Mouse (Mus musculus) midbrain, embryonic 16.5 days (tissue): ENCODE results near the gene Smim17. TPM values are rescaled to one million over a fixed set of nuclear protein-coding genes. Genes with fewer than 3 reads are reported as not detected.
"Not testable (repeated sequence)": the region's sequence is repeated elsewhere in the genome, so short reads cannot be mapped to it uniquely, and the experiment has no call there.

Experiments used
- ATAC-seq: fragments of 200-750 bp; cut with Nextera tagmentation; 2 replicates; pipeline ENCODE4 v1.8.0; 2017; ENCODE audit warnings: moderate TSS enrichment
- H3K27ac ChIP-seq: fragments of 300-500 bp; sonication (generic); 2 replicates; pipeline ENCODE4 v1.5.1; 2014; ENCODE audit warnings: mild to moderate bottlenecking, low read length, mixed read lengths
- H3K27me3 ChIP-seq: fragments of 300-500 bp; sonication (generic); 2 replicates; pipeline ENCODE4 v1.6.1; 2014; ENCODE audit warnings: low read depth, low read length, mixed read lengths; ENCODE audit not compliant: control insufficient read depth, insufficient read depth
- H3K36me3 ChIP-seq: fragments of 300-500 bp; sonication (generic); 2 replicates; pipeline ENCODE4 v1.6.1; 2014; ENCODE audit warnings: mild to moderate bottlenecking, low read length, moderate library complexity, mixed read lengths; ENCODE audit not compliant: control insufficient read depth, insufficient read depth
- H3K4me1 ChIP-seq: fragments of 300-500 bp; sonication (generic); 2 replicates; pipeline ENCODE4 v1.6.1; 2014; ENCODE audit warnings: mild to moderate bottlenecking, low read length, mixed read lengths; ENCODE audit not compliant: control insufficient read depth, insufficient read depth
- H3K4me2 ChIP-seq: fragments of 300-500 bp; sonication (generic); 2 replicates; pipeline ENCODE4 v1.6.1; 2014; ENCODE audit warnings: mild to moderate bottlenecking, low read length, mixed read lengths
- H3K4me3 ChIP-seq: fragments of 300-500 bp; sonication (generic); 2 replicates; pipeline ENCODE4 v1.5.1; 2014; ENCODE audit warnings: low read depth, mild to moderate bottlenecking, low read length, moderate library complexity, mixed read lengths
- H3K9ac ChIP-seq: fragments of 300-500 bp; sonication (generic); 2 replicates; pipeline ENCODE4 v1.6.1; 2014; ENCODE audit warnings: low read depth, low read length, mixed read lengths
- H3K9me3 ChIP-seq: fragments of 300-500 bp; sonication (generic); replicated peaks from 2 replicates; pipeline ENCODE4 v1.6.1; 2014; ENCODE audit warnings: mild to moderate bottlenecking, low read length, mixed read lengths; ENCODE audit not compliant: control insufficient read depth, poor library complexity, severe bottlenecking
- WGBS: fragments of 180-500 bp; shearing (Covaris S2); extraction: QIAGEN DNeasy Blood & Tissue Kit; methylation state at CpG from one replicate; pipeline ENCODE4 v1.1.7; 2014; 5-methylcytosine and 5-hydroxymethylcytosine counted together
- polyA plus RNA-seq: library from polyadenylated mRNA; unstranded; fragments of >200 nt; fragmentation: Nextera tagmentation; extraction: Ambion mirVana; gene quantifications from 2 replicates; pipeline ENCODE4 v1.2.1, GENCODE M21; 2015

The Smim17 gene
- polyA plus RNA-seq, 1 experiment from 2014 or later, result 7.7 TPM

DNA sequence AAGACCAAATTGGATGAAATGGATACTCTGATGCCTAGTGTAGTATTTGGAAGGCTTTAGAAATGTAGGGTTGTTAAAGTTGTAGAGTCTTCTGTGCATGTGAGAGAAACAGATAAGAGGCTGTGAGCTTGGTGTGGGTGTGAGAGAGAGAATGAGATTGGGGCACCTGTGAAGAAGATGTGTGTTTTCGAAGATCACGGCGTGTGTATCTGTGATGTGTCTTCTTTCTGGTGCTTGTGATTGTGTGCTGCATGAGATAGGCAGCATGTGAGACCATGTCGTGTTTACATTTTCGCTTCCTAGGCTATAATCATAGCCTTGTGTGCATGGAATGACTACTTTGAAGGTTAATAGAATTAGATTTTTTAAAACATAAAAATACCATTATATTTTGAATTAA lies 31.3 kb upstream of the Smim17 start:
- WGBS, result 92% methylated on average over 5 of the region's 5 CpGs
- Histone ChIP-seq H3K9me3 (no peaks in the 10 kb centered on the region), H3K27ac (no peak overlapping the region), H3K9ac (no peak overlapping the region), H3K4me2 (no peak overlapping the region), H3K36me3 (no peaks in the 10 kb centered on the region), H3K4me1 (peaks cover 13% of the 10 kb centered on the region), H3K27me3 (no peaks in the 10 kb centered on the region), H3K4me3 (no peak overlapping the region)
- ATAC-seq, result no peak

- not testable (repeated sequence) for H3K36me3 ChIP-seq, H3K27me3 ChIP-seq, H3K9ac ChIP-seq, H3K9me3 ChIP-seq, H3K4me3 ChIP-seq, ATAC-seq, H3K27ac ChIP-seq, H3K4me2 ChIP-seq
- WGBS, result 86% methylated on average over 5 of the region's 5 CpGs
- H3K4me1 ChIP-seq, result peaks cover 13% of the 10 kb centered on the region
Observed at GRCm38 (mm10) chr7:6368146-6368545, 30.4 kb upstream of the Smim17 start.

DNA sequence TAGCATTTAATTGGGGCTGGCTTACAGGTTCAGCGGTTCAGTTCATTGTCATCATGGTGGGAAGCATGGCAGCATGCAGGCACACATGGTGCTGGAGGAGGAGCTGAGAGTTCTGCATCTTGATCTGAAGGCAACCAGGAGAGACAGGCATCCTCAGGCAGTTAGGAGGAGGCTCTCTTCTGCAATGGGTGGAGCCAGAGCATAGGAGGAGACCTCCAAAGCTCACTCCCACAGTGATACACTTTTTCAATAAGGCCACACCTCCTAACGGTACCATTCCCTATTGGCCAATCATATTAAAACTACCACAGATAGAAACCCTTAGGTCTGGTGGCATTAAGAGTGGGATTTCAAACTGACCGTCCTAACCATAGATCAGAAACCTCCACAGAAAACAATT lies 29.1 kb upstream of the Smim17 start:
- Histone ChIP-seq H3K4me2 (no peak overlapping the region), H3K27me3 (no peaks in the 10 kb centered on the region), H3K4me3 (no peak overlapping the region), H3K27ac (no peak overlapping the region), H3K4me1 (peaks cover 5% of the 10 kb centered on the region), H3K36me3 (no peaks in the 10 kb centered on the region), H3K9me3 (no peaks in the 10 kb centered on the region), H3K9ac (no peak overlapping the region)
- 89% methylated on average over 3 of the region's 3 CpGs for WGBS
- ATAC-seq, result no peak

- H3K4me2 ChIP-seq, result no peak overlapping the region
- H3K27me3 ChIP-seq, result no peaks in the 10 kb centered on the region
- no peak overlapping the region for H3K9ac ChIP-seq
- ATAC-seq, result no peak
- no peaks in the 10 kb centered on the region for H3K4me1 ChIP-seq
- H3K9me3 ChIP-seq, result no peaks in the 10 kb centered on the region
- WGBS, result 96% methylated on average over 3 of the region's 3 CpGs
- H3K4me3 ChIP-seq, result no peak overlapping the region
- H3K27ac ChIP-seq, result no peak overlapping the region
- peaks cover 11% of the 10 kb centered on the region for H3K36me3 ChIP-seq
Observed at GRCm38 (mm10) chr7:6372993-6373392, 25.5 kb upstream of the Smim17 start.

GRCm38 (mm10) chr7:6378441-6378840 lies 20.1 kb upstream of the Smim17 start:
- H3K9me3 ChIP-seq, result no peaks in the 10 kb centered on the region
- H3K9ac ChIP-seq, result no peak overlapping the region
- no peak overlapping the region for H3K4me3 ChIP-seq
- no peaks in the 10 kb centered on the region for H3K27me3 ChIP-seq
- peaks cover 5% of the 10 kb centered on the region for H3K4me1 ChIP-seq
- peaks cover 14% of the 10 kb centered on the region for H3K36me3 ChIP-seq
- no peak overlapping the region for H3K4me2 ChIP-seq
- no peak overlapping the region for H3K27ac ChIP-seq
- ATAC-seq, result no peak
- WGBS, result 88% methylated on average over 8 of the region's 8 CpGs

- no peak overlapping the region for H3K27ac ChIP-seq
- H3K4me3 ChIP-seq, result no peak overlapping the region
- ATAC-seq, result no peak
- 75% methylated on average over 2 of the region's 2 CpGs for WGBS
- peaks cover 17% of the 10 kb centered on the region for H3K4me1 ChIP-seq
- H3K36me3 ChIP-seq, result peaks cover 8% of the 10 kb centered on the region; the same call in 1 of the 2 replicates
- H3K27me3 ChIP-seq, result no peaks in the 10 kb centered on the region
- H3K9me3 ChIP-seq, result no peaks in the 10 kb centered on the region
- no peak overlapping the region for H3K9ac ChIP-seq
- H3K4me2 ChIP-seq, result no peak overlapping the region
Observed at GRCm38 (mm10) chr7:6381431-6381830, 17.1 kb upstream of the Smim17 start.

DNA sequence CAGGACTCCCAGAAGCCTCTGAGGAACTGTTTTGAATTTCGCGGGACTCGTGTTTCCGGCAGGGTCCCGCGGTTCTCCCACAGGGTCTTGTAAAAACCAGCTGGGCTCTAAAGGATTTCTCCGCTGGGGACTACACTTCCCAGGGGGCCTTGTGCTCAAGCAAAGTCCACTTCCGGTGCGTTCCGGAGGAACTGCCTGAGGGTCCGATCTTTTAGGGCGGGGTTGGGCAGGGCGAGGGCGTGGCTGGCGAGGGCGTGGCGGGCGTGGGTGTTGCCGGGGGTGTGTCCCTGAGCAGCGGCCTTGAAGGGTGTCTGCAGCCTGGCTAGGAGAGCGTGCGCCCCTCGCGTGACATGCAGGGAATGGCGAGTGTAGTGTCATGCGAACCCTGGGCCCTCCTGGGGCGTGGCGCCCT lies 15.5 kb upstream of the Smim17 start, which contains the start of gene Zfp28:
Zfp28 (plus strand) TSS at position 252 of the 412 bp plus-strand sequence.
- peaks cover 4% of the 10 kb centered on the region; the same call in 1 of the 2 replicates for H3K36me3 ChIP-seq
- peaks cover 17% of the 10 kb centered on the region for H3K4me1 ChIP-seq
- peak within 1 kb of the TSS; percentile 90 for H3K4me2 ChIP-seq

DNA sequence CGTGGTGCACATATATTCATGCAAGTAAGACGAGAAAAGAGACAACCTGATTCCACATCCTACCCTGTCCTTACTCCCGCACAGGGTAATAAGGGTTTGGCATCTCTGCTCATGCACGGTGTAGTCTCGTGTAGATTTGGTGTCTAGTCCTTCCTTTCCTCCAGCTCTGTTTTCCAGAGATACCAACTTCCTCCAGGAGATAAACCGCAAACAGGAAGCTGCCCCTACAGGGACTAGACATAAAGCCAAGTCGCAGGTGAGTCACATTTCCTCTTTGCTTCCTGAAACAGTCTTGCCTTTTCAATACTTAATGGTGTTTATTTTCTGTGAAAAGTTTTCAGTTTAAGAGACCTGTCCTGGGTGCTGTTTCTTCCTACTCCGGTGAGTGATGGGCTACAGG lies 14.5 kb upstream of the Smim17 start:
- Histone ChIP-seq H3K36me3 (0 out of 2 replicates have a peak, but pooled peaks cover 2% of the 10 kb centered on the region), H3K27ac (no peak overlapping the region), H3K27me3 (no peaks in the 10 kb centered on the region), H3K9ac (peak overlapping the region; percentile 88; the same call in 1 of the 2 replicates), H3K4me3 (peak overlapping the region; percentile 75), H3K4me2 (peak overlapping the region; percentile 90), H3K4me1 (peaks cover 17% of the 10 kb centered on the region), H3K9me3 (no peaks in the 10 kb centered on the region)
- peak; percentile 27 for ATAC-seq
- WGBS, result 80% methylated on average over 8 of the region's 8 CpGs

More for the DNA sequence above, 15.5 kb upstream of the Smim17 start, which contains the start of gene Zfp28:
- Histone ChIP-seq H3K9me3 (no peaks in the 10 kb centered on the region), H3K27me3 (no peaks in the 10 kb centered on the region), H3K27ac (peak within 1 kb of the TSS; percentile 53), H3K4me3 (peak within 1 kb of the TSS; percentile 75), H3K9ac (peak within 1 kb of the TSS; percentile 88)
- WGBS, result under 1% methylated on average over 28 of the region's 28 CpGs
- peak; percentile 96 for ATAC-seq

- Histone ChIP-seq H3K27ac (no peak overlapping the region), H3K4me2 (no peak overlapping the region)
- ATAC-seq, result no peak
Observed at GRCm38 (mm10) chr7:6386995-6387394, 11.5 kb upstream of the Smim17 start.

More at GRCm38 (mm10) chr7:6386995-6387394, 11.5 kb upstream of the Smim17 start:
- Histone ChIP-seq H3K36me3 (peaks cover 20% of the 10 kb centered on the region), H3K9me3 (no peaks in the 10 kb centered on the region), H3K9ac (no peak overlapping the region), H3K27me3 (no peaks in the 10 kb centered on the region), H3K4me1 (peaks cover 17% of the 10 kb centered on the region), H3K4me3 (no peak overlapping the region)
- 93% methylated on average over 8 of the region's 8 CpGs for WGBS
